Mouse (Mus musculus): ENCODE results near the gene Csnk1g2.

The Csnk1g2 gene

DNA sequence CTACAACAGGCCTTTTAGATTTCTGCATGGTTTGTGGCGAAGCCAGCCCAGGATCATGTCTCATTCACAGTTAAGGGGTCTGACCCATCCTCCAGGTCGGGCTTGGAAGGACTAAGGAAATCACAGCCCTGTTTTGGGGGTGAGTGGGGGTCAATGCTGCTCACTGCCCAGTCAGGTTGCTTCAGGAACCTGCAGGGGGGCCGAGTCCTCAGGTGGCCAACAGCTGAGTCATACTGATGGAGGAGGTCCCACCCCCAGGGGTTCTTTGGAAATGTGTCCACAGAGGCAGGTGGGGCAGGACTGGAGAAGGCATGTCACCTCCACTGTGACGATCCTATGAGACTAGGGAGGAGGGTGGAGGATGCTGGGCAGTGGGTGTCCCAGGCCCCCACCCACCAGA, 42.8 kb downstream of the Csnk1g2 start:
- no peak for DNase-seq (ENCODE audit: low spot score)

DNA sequence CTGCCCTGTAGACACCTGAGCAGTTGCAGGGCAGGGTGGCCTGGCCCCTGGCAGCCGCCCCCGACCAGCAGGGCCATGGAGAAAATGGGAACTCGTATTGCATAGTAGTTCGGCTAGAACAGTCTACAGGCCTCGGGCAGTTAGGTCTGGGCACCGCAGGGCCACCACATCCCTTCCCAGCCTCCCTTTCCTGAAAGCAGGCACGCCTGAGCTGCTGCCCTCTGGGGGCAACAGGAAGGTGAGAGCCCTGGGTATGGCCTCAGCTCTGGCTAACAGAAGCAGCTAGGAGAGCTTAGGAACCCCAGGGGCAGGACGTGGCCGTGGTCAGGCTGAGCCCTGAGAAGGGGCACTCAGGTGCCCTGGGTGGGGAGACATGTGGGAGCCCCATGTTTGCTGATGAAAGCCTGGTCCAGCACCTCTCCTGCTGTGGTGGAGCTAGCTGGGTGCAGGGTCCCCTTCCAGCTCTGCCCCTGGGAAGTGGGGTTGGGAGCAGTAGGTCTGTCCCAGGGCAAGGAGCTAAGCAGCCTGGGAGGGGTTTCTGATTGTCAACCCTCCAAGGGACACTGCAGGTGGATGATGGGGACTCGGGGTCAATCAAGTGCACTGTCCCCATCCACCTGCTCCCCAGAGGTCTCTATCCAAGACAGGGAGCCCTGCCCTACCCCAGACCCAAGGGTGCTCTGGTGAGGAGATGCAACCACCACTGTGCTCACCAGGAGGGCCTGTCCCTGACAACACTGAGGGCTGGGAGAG, 43.5 kb downstream of the Csnk1g2 start:
- DNase-seq (ENCODE audit: low spot score), result no peak

DNA sequence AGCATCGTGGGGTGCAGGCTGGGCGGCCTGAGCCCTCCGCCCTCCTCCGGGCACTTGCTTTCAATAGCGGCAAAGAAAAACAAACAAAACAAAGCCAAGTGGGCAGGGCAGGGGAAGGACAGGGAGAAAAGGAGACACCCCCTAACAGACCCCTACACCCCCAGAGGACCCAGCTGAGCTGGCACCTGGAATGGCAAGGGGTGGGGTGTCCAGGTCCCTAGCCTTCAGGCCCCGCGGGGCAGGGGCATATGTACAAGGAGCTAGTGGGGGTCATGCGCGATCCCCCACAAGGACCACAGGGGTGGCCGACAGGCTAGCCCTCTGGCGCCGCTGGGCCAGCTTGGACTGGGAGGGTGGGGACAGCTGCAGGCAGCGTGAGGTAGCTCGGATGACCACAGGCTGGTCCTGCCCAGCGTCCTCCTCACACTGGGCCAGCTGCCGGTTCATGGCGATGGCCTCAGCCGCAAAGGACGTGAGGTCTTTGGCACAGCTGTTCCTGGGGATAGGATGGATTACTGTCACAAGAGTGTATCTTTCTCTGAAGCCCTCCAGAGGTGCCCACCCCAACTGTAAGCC, 44.3 kb downstream of the Csnk1g2 start:
- no peak for DNase-seq (ENCODE audit: low spot score)

DNA sequence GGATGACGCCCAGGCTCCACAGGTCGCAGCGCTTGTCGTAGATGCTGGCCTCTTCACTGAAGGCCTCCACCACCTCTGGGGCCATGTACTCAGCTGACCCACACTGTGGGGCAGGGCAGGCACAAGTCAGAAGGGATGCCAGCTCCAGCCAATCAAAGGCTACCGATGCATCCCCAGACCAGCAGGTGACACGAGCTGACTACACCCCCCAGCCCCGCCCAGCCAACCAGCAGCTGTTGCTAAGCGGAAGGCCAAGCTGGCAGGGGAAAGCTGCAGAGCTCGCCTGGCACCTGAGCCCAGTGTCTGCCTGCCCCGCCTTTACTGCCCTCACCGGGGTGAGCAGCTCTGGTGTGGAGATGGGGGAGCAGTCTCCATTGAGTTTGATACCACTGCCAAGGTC, 46.0 kb downstream of the Csnk1g2 start:
- peak; percentile 52 for DNase-seq (ENCODE audit: low spot score)

DNA sequence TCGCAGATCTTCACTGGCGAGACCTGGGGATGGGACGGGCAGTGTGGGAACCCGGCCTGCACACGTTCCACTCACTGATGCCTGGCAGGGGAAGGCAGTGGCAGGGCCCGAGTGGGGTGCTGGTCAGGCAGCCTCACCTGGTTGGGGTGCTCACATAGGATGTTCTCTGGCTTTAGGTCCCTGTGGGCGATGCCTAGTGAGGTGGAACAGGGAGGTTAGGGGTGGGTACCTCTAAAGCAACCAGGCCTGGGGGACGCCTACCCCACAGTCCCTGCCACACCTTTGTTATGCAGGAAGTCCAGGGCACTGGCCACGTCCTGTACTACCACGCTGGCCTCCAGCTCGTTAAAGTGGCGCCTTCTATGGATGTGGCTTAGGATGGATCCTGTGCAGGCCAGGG, 46.4 kb downstream of the Csnk1g2 start:
- DNase-seq (ENCODE audit: low spot score), result no peak

DNA sequence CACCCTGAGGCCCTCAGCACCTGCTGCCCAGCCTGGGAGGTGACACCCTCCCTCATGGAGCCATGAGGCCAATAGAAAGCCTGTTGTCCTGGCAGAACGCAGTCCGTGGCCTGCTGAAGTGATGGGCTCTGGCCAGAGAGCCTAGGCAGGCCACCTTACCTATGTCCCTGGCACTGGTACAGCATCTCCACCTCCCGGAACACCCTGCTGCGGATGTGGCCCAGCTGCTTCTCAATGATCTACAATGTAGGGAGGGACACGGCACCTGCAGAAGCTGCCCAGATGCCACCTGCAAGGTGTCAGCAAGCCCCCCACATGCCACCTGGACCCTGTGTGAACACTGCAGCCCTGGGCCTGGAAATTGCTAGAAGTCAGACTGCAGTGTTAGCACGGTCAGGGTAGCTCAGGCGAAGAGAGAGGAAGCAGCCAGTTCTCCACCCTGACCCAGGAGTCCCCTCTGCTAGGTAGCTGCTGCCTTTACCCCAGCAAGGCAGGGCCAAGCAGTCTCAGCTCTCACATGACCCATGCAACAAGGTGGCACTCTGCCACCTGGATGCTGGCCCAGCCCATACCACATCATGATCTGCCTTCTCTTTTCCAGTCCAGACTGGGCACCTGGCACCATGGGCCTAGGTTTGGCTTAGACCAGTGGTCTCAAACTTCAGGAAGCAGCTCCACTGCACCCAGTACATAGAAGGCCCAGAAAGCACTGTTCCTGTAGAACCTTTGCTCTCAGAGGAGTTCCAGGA, 47.3 kb downstream of the Csnk1g2 start:
- peak; percentile 68 for DNase-seq (ENCODE audit: low spot score)

DNA sequence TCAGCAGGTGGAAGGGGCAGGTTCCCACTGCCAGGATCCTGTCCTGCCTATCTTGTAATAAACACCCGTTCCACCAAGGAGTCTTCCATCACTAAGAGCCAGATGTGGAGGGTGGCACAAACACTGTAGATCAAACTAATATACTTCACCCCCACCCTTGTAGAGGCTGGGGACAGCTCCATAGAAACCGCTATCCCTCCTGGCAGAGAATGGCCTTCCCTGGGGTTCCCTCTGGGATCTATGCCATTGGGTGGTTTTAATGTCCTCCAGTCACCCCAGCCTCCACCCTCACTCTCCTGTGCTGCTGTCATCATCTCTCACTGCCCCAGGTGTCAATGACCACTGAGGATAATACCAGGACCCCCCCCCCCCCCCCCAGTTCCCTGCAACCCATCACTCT, 47.9 kb downstream of the Csnk1g2 start:
- no peak for DNase-seq (ENCODE audit: low spot score)

DNA sequence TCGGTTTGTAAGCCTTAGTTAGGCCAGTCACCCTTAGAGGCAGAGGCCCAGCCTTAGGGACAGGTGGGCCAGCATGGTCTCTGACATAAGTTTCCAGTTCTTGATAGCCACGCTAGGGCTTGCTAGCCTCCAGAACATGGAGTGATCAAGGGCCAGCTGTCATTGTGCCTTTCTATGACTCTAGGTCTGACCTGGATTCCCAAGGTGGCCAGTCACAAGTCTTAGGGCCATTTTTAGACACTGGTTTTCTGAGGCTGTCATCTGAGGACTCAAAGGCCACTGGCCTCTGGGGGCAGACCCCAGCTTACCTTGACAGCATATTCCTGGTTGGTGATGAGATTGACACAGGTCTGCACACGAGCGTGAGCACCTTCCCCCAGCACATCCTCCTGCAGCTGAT, 48.6 kb downstream of the Csnk1g2 start:
- DNase-seq (ENCODE audit: low spot score), result no peak

DNA sequence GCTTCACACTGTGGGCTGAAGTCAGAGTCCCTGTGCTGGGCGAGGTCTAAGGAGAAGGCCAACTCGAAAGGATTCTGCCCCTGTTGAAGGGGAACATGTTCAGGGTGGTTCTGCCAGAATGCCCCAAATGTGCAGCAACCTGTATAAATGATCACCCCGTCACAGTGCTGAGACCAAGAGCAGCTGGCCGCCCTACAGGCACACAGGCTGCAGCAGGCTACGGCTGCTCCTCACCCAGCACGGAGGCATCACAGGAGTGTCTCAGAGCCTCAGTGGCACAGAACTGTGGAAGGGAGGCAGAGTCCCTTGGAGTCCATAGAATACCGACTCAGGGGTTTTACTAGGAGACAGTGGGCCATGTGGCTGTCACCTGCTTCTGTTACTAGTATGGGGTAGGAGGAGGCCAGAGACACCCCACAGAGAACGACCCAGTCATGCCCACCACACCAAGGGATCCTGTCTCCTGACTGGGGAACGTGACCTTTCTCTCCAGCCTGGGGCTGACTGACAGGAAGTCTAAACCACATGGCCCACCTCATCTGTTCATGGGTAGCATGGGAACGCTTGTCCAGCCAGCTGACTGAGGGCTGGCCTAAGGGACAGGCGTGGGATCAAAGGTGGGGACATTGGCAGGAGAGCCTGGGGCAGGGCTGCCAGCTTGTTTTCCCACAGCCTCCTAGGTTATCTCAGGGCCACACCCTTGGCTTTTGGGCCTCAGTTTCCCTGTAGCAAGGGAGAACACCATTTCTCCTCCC, 49.5 kb downstream of the Csnk1g2 start:
- no peak for DNase-seq (ENCODE audit: low spot score)

DNA sequence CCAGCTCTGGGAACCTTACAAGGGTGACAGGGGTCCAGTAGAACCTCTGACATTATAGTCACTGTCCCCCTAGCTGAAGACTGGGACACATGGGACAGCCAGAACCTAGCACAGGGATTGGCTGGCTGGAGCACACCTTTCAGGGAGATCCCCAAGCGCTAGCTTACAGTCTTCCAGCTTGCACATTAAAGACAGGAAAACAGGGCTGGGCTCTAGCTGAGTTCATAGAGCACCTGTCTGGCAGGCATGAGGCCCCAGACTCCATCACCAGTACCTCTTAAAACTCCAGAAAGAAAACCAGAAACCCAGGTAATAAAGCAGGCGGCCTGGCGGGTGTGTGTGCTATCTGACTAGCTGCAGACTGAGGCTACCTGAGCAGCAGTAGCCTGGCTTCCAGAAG, 51.1 kb downstream of the Csnk1g2 start:
- DNase-seq (ENCODE audit: low spot score), result no peak

DNA sequence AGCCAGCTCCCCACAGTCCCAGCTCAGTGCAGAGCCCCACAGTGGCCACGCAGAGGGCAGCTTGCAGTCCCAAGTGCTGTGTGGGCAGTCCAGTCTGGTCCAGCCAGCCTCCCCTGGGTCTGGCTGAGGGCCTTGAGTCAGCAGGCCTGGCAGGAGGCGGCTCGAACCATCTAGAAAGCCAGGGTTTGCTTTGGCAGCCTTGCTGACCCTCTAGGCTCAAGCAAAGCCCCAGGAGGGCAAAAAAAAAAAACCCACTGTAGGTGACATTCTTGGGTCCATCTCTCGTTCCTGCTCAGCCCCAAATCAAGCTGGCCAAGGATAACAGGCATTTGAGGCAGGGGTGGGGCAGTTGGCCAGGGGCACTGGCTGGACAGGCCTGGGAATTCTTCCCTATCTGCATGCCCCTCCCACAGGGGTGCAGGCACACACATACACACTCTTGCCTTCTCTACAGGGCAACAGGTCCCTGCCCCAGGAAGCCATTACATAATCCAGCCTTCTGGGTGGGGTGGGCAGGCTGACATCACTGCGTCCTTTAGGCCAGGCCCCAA, 51.6 kb downstream of the Csnk1g2 start:
- peak; percentile 47 for DNase-seq (ENCODE audit: low spot score)

DNA sequence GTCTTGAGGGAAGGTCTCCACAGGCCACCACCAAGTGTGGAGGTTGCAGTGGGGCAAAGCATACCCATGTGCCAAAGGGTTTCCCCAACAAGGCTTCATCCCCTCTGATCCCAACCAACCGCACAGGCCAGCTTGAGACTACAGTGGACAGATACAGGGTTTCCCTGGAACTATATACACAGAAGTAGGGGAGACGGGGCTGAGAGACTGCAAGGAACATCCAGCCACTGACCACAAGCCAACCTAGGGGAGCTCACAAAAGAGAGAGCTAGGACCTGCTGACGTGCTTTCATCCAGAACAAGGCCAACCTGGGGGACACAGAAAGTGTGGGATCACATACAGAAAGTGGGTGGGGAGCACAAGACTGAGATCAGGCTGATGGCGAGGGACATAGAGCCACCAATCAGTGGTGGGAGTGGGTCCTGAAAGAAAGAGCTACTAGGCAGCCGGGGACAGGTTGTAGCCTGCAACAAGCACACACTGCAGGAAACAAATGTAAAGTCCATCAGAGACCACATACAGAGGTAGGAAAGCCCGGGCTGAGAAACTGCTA, 52.3 kb downstream of the Csnk1g2 start:
- no peak for DNase-seq (ENCODE audit: low spot score)

DNA sequence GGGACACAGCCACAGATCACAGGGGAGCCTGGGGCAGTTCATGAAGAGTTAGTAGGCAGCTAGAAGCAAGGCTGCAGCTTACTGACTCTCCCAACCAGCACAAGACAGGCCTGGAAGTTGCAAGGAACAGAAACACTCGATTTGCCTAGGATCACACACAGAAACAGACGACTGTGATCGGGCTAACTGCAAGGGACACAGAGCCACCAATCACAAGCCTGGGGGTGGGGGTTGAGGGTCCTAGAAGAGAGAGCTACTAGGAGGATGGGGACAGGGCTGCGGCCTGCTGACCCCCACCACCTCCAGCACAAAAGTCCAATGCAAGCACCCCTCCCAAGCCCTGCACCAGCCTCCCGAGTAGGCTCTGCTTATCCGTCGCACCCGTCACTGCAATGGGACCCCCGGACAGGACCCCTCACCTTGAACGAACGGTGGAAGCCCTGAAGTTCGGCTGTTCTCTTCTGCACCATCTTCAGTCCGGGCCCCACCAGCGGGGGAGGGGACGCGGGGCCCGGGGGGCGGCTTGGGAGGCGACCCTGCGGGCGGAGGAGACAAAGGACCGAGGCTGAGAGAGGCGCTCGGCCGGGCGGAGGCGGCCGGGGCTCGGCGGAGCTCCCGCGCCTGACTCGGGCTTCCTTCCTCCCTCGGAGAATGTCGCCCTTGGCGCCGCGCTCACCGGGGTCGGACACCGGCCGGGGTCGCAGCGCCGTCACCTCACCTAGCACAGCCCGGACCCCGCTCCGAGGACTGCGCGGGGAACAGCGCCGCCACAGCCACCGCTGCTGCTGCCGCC, 53.0 kb downstream of the Csnk1g2 start:
- DNase-seq (ENCODE audit: low spot score), result no peak

DNA sequence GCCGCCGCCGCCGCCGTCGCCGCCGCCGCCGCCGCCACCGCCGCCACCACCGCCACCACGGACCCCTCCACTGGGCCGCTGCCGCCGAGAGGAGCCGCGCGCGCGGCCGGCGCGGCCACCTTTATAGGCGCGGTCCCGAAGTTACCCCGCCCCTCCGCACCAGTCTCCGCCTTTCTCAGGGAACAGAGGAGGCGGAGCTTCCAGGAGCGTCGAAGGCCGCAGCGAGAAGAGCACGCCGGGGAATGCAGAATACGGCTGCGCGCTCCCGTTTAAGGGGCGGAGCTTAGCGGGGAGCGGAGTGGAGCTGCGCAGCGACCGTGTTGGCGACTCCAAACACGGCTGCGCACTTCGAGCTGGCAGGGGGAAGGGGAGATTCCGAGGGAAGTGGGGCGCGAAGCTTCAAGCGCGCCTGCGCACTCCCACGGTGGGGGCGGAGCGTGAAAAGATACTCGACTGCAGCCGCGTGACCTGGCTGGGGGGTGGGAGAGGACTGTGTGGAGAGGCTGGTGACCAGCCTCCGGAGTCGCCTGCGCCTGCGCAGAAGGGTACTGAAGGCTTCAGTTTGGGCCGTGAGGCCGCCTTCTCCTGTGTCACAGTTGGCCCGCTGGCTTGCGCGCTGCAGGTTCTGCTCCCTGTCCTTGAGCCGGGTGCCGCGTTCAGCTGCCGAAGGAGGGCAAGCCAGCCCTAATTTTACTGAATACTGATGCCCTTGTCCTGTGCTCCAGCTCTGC, 53.7 kb downstream of the Csnk1g2 start:
- DNase-seq (ENCODE audit: low spot score), result peak; percentile 100

DNA sequence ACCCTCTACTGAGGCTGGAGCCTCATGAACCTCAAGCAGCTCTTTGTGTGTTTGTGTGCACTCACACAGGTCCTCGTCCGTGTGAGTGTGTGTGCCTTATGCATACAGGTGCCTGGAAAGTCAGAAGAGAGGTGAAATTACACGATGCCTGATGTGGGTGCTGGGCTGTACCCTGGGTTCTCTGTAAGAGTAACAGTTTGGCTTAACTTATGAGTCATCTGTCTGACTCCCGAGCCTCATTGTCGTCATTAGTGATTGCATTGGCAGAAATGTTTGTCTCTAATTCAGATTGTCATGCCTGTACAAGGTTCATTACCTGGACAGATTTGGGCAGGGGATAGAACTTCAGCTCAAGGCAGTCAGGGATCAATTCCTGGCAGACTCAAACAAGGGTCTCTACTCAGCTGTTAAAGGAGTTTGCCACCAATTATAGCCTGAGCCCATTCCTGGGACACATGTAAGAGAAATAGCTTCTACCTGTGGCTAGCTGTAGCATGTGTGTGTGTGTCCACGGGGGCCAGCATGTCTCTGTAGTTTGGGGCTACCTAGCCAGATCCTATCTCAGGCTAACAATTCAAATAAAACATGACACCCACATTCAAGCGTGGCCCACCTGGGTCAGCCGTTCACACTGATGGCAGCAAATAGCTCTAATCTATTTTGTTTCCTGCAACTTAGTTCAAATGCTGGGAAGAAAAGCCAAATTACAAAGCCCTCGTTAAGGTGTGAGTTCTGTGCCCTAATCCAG, 54.7 kb downstream of the Csnk1g2 start:
- no peak for DNase-seq (ENCODE audit: low spot score)

DNA sequence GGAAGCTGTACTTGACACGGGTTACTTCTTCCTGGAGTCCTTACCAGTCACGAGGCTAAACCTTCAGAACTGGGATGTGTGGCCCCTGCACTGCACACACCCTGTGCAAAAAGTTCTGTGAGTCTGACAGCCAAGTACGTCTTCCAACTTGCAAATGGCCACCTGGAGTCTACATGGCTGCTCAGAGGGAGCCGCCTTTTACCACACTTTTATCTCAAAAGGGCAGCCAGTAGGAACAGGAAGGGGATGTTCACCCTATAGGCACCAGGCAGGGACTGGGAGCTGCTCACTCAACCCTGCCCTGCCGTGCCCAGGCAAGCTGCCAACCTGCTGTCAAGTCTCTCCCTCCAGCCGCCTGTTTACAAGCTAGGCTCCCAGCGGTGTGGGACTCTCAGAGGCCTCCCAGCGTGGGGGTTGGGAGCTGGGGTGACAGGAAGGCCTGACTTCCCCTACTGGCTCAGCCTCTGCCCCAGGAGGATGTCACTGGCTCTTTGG, 55.4 kb downstream of the Csnk1g2 start, which contains the start of gene Mknk2:
Gene Mknk2, minus strand, starts transcription at position 171 of the 495 bp plus-strand sequence.
- DNase-seq (ENCODE audit: low spot score), result peak; percentile 90

DNA sequence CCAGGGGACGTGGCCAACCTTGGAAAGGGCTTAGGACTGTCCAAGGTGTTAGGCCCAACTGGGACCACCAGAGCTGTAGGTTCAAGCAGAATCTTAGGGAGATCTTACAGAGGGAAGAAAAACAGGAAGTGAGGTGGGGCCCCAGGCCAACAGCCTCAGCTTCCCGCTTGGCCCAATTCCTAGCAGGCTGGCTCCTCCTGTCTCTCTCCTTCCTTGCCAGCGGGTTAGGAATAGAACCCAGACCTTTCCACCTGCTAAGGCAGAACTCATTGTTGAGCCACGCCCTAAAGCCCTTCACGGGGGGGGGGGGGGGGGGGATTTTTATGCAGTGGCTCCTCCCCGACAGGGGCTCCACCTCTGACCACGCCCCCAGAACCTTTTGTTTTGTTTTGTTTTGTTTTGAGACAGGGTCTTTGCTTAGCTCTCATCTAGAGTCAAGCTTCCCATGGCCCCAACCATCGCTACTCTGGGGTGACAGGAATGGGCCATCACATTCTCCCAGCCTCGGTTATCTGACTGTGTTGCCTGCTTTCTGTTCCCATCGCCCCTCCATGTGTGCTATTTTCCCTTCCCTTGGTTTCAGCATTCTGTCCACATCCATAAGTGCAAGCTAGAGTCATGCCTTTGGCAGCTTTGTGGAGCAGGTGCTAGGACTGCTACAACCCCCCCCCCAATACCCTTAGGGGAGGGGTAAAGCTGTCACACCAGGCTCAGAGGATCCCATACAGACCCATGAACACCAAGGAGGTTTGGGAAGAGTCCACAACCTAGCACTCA, 56.2 kb downstream of the Csnk1g2 start:
- DNase-seq (ENCODE audit: low spot score), result peak; percentile 37

DNA sequence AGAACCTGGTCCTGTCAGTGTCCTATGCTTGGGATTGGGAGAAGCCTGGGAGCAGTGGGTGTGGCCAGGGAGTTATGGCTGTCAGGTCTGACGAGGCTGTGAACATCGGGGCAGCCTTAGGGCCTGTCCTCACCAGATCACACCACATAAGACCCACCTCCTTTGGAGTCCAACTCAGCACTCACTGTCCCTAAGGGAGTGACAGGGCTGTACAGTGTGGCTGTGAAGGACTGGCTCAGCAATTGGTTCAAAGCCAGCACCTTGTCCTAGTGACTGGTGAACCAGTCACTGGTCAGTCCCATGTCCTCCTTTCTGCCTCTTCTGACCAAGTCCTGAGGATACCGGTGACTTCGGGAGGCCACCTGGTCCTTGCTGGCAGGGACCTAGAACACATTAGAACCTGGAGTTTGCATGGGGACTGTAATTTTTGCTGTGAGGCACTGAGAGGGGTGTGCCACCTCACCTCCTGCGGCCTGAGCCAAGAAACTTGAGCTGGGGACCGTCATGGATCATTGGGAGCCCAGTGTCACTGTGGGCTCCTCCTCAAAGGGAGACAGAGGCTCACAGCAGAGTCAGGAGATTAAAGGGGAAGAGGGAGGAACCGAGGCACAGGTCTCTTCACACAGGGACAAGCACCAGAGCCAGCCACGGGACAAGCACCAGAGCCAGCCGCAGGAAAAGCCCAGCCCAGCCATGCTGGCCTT, 57.1 kb downstream of the Csnk1g2 start:
- no peak for DNase-seq (ENCODE audit: low spot score)

All from ovary, postnatal 36 days (tissue).